Mouse (Mus musculus): ENCODE results near the gene Cdk5. TPM values are rescaled to one million over a fixed set of nuclear protein-coding genes. Genes with fewer than 3 reads are reported as not detected.

Gene Cdk5
- polyA plus RNA-seq, 1 experiment from 2014 or later: 54.5 TPM

DNA sequence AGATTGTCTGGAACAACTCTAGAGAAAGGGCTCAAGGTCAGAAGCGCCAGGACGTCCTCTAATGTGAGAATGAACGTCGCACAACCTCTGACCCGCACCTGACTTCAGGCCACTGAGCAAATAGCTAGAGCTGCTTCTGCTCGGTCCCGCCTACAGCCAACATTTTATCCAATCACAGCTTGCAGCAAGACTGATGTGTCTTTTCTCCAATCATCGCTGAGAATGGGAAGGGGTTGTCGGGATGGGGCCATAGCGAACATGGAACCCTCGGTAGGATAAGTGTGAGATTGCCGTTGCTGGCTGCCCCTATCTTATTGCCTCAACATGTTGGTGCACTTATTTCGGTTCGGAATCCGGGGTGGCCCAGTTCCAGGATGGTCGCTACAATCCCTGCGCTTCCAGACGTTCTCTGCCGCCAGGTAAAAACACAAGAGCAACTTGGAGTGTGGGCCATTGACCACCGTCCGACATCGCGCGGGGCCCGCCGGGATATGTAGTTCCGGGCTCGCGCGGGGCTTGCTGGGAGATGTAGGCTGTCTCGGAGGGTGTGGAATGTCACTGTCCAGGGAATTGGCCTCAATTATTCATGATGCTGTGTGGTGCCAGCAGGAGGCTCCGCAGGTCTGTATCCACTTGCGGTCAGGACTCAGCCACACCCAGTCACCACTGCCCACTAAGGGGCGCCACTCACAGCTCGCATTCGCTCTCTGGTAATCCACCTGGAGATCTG is 29.0 kb downstream of the Cdk5 start:
- no peaks in the 10 kb centered on the region for H3K9me3 ChIP-seq
- H3K27me3 ChIP-seq: no peaks in the 10 kb centered on the region
- peaks cover 6% of the 10 kb centered on the region for H3K4me1 ChIP-seq (replicated peaks)
- H3K9ac ChIP-seq (replicated peaks): peak overlapping the region; percentile 35; the same call in 1 of the 2 replicates
- peak overlapping the region; percentile 50 for H3K4me3 ChIP-seq (replicated peaks)
- H3K27ac ChIP-seq: peak overlapping the region; percentile 62; the same call in 1 of the 2 replicates
- peak; percentile 97 for ATAC-seq (ENCODE audit: insufficient number of reproducible peaks, insufficient read depth, low FRiP score, low TSS enrichment, low read depth)
- WGBS: 2% methylated on average over 36 of the region's 36 CpGs
- no peaks in the 10 kb centered on the region for H3K36me3 ChIP-seq
- peak overlapping the region; percentile 58 for H3K4me2 ChIP-seq

DNA sequence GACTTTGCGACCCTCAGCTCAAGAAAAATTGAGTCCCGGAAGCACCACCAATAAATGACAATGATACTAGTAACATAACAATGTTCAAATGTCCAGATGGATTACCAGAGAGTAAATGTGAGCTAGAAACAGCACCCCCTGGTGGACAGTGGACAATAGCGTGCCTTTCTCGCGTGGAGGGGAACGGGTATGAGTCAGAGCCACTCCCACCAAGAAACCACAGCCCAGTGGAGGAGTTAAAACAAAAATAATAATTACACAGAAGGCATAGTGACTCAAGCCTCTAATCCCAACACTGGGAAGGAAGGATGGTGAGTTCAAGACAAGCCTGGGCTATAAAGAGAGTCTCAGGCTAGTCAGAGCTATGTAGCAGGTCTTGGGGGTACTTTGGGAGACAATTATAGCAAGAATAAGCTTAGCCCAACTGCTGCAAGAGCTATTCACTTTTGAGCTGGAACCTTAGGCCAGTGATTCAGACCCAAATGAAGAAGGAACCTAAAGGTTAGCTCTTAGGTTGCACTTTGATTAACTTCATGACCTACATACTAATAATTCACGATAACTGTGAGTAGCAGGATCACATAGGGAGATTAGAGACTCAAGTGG is 29.8 kb downstream of the Cdk5 start, which contains the start of gene Abcb8:
Gene Abcb8 (plus strand): TSS at position 272 of the 606 bp plus-strand sequence.
- peaks cover 3% of the 10 kb centered on the region for H3K27me3 ChIP-seq
- H3K4me2 ChIP-seq: peak within 1 kb of the TSS; percentile 58
- peak within 1 kb of the TSS; percentile 62; the same call in 1 of the 2 replicates for H3K27ac ChIP-seq
- H3K36me3 ChIP-seq: no peaks in the 10 kb centered on the region
- H3K4me3 ChIP-seq (replicated peaks): peak within 1 kb of the TSS; percentile 50
- peaks cover 9% of the 10 kb centered on the region for H3K4me1 ChIP-seq (replicated peaks)
- no peak for ATAC-seq (ENCODE audit: insufficient number of reproducible peaks, insufficient read depth, low FRiP score, low TSS enrichment, low read depth)
- no peaks in the 10 kb centered on the region for H3K9me3 ChIP-seq
- 22% methylated on average over 7 of the region's 7 CpGs for WGBS
- peak within 1 kb of the TSS; percentile 35; the same call in 1 of the 2 replicates for H3K9ac ChIP-seq (replicated peaks)

DNA sequence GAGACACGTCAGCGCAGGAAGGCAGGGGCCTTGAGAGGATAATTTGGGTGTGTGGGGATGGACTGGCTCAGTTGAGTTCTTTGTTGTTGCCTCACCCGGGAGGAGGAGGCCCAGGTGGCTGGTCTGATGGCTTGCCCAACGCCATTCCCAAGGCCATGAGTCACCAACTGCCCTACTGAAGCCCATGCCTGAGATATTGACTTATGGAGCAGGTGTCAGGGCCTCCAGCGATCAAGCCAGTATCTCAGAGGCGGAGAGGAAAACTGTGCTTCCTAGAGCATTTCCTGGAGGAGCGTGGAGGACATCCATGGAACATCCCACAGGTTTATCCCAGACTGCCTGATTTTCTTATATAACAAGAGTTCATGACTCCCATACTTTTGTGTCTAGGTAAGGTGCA is 30.6 kb downstream of the Cdk5 start:
- H3K27ac ChIP-seq: no peak overlapping the region
- H3K4me3 ChIP-seq (replicated peaks): no peak overlapping the region
- no peaks in the 10 kb centered on the region for H3K36me3 ChIP-seq
- H3K27me3 ChIP-seq: peaks cover 10% of the 10 kb centered on the region
- H3K4me2 ChIP-seq: no peak overlapping the region
- peaks cover 15% of the 10 kb centered on the region for H3K4me1 ChIP-seq (replicated peaks)
- WGBS: 76% methylated on average over 7 of the region's 7 CpGs
- no peak for ATAC-seq (ENCODE audit: insufficient number of reproducible peaks, insufficient read depth, low FRiP score, low TSS enrichment, low read depth)
- H3K9ac ChIP-seq (replicated peaks): no peak overlapping the region
- H3K9me3 ChIP-seq: no peaks in the 10 kb centered on the region

DNA sequence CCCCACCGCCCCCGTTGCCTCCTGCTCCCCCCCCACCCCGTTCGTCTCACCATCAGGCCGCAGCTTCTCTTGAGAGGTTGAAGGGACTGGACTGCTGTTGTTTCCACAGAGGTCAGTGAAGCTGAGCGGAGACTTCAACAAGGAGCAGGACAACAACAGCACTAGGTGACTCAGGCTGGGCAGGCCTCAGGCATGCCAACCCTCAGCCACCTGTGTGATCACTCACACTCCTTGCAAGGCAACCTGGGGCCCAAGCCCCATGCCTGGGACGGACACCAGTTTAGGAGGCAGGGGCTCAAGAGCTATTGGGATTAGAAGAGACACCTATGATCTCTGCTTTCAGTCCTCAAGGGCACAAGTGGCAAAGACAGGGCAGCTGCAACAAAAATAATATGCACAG is 31.5 kb downstream of the Cdk5 start, which contains the start of gene Atg9b:
Gene Atg9b (minus strand): TSS at position 280 of the 400 bp plus-strand sequence.
- Histone ChIP-seq H3K27ac (no peak within 1 kb of the TSS), H3K4me2 (no peak within 1 kb of the TSS), H3K9me3 (no peaks in the 10 kb centered on the region), H3K27me3 (peaks cover 18% of the 10 kb centered on the region), H3K4me3 (replicated peaks) (no peak within 1 kb of the TSS), H3K36me3 (no peaks in the 10 kb centered on the region), H3K9ac (replicated peaks) (no peak within 1 kb of the TSS), H3K4me1 (replicated peaks) (peaks cover 23% of the 10 kb centered on the region)
- WGBS: 81% methylated on average over 7 of the region's 7 CpGs
- ATAC-seq (ENCODE audit: insufficient number of reproducible peaks, insufficient read depth, low FRiP score, low TSS enrichment, low read depth): no peak

DNA sequence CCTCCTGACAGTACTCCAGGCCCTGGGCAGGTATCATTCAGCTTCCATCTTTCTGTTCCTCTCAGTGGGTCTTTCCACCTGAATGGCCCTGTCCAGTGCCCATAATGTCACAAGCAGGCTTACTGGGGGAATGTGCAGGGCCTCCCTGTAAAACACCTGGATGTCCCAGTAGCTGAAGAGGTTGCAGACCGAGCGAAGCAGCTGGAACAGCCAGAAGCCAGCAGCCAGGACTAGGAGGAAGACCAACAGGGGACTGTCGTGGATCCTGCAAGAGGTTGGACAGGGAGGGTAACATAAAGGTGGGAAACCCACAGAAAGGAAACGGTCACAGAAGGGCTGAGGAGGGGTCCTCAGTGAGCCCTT is 33.7 kb downstream of the Cdk5 start:
- Histone ChIP-seq H3K27ac (no peak overlapping the region), H3K9ac (replicated peaks) (no peak overlapping the region), H3K9me3 (no peaks in the 10 kb centered on the region), H3K4me3 (replicated peaks) (no peak overlapping the region), H3K4me1 (replicated peaks) (peaks cover 23% of the 10 kb centered on the region), H3K36me3 (no peaks in the 10 kb centered on the region), H3K27me3 (peaks cover 40% of the 10 kb centered on the region), H3K4me2 (no peak overlapping the region)
- WGBS: 62% methylated on average over 4 of the region's 4 CpGs
- ATAC-seq (ENCODE audit: insufficient number of reproducible peaks, insufficient read depth, low FRiP score, low TSS enrichment, low read depth): no peak

DNA sequence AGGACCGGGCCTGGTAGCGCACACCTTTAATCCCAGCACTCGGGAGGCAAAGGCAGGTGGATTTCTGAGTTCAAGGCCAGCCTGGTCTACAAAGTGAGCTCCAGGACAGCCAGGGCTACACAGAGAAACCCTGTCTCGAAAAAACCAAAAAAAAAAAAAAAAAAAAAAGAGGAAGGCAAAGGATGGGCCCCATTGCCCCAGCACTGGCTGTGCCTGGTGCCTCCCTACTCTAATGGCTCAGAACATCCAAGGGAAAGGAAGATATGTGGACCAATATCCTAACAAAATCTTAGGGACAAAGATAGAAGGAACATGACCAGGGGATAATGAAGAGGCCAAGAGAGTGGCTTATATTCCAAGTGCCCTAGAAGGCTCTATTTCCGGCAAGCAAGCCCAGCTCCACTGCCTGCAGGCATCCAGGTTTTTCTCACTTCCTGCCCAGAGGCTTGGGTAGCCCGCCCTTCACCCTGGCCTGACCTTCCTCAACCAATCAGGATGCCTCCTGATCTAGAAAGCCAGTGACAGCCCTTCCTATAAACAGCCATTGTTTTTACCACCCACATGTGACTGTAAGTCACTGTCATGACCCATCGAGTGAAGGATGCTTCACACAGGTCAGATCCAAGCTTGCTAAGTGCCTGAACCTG is 34.2 kb downstream of the Cdk5 start:
- peaks cover 23% of the 10 kb centered on the region for H3K4me1 ChIP-seq (replicated peaks)
- no peak overlapping the region for H3K27ac ChIP-seq
- peak overlapping the region; percentile 96; the same call in 1 of the 2 replicates for H3K4me2 ChIP-seq
- no peak overlapping the region for H3K4me3 ChIP-seq (replicated peaks)
- 45% methylated on average over 7 of the region's 7 CpGs for WGBS
- ATAC-seq (ENCODE audit: insufficient number of reproducible peaks, insufficient read depth, low FRiP score, low TSS enrichment, low read depth): no peak
- H3K36me3 ChIP-seq: no peaks in the 10 kb centered on the region
- peaks cover 44% of the 10 kb centered on the region for H3K27me3 ChIP-seq
- H3K9ac ChIP-seq (replicated peaks): no peak overlapping the region
- no peaks in the 10 kb centered on the region for H3K9me3 ChIP-seq

DNA sequence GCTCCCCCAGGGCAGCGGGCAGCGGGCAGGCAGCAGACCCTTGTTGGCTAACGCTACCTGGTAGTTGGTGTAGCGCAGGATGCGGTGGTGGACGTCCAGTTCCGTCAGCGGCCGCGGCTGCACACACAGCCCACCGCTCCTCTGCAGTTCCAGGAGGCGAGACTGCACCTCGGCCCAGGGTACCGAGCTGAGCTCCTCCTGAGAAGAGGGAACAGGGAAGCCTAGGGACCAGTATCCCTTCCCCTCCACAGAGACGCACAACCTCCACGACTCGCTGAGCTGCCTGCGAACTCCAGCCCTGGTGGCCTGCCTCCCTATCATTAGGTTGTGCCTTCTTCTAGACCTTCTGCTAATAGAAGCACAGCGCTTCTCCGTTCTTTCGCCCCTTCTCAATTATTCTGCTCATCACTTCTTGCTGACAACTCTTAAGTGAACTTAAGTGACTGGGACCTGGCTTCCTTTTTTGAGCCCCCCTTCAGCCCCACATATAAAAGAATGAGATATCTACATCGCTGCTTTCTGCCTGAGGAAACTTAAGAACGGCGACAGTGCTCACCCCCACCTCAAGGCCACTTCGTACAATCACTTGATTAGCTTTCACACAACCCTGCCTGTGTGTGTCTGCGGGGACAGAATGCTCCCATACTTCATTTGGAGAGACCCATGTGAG is 34.9 kb downstream of the Cdk5 start:
- peaks cover 26% of the 10 kb centered on the region for H3K4me1 ChIP-seq (replicated peaks)
- peak overlapping the region; percentile 67 for H3K9ac ChIP-seq (replicated peaks)
- 24% methylated on average over 26 of the region's 26 CpGs for WGBS
- peaks cover 44% of the 10 kb centered on the region for H3K27me3 ChIP-seq
- H3K4me2 ChIP-seq: peak overlapping the region; percentile 96
- no peaks in the 10 kb centered on the region for H3K9me3 ChIP-seq
- ATAC-seq (ENCODE audit: insufficient number of reproducible peaks, insufficient read depth, low FRiP score, low TSS enrichment, low read depth): no peak
- no peaks in the 10 kb centered on the region for H3K36me3 ChIP-seq
- peak overlapping the region; percentile 50 for H3K4me3 ChIP-seq (replicated peaks)
- H3K27ac ChIP-seq: peak overlapping the region; percentile 29; the same call in 1 of the 2 replicates

DNA sequence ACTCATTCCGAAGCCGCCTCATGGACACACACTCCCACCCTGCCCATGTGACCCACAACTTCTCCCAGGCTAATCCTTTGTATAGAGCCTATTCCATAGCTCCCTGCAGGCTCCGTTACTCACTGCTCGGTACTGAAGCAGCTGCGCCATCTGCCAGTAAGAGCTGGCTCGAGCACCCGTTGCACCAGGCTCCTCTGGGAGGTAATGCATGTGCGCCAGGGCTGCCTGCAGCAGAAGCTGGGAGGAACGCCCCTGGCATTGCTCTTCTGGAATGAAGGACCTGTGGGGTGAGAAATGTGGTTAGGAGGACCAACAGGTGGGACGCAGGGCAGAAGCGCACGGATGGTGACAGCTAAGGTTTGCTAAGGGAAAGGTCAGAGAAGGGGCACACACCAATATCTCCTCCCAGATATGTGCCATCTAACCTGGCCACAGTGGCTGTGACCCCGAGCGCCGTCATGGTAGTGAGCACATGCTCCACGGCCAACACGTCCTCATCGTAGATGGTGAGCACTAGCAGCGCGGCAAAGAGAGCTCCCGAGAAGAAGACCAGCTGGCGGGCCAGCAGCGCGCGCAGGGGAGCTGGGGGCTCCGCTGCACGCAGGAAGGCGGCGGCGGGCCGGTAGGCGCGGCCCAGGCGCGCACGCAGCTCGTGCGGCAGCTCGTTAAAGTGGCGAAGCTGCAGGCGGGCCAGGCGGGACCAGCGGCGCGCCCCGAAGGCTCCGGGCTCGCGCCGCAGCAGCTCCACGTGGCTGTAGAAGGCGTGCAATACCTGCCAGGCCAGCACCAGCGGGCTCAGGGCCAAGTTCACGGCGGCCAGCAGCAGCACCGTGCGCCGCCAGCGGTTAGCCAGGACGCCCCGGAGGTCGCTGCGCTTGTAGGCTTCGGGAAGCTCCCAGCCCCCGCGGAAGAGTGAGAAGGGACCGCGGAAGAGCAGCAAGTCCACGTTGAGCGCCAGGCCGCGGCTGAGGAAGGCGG is 35.8 kb downstream of the Cdk5 start:
- Histone ChIP-seq H3K27ac (peak overlapping the region; percentile 29; the same call in 1 of the 2 replicates), H3K36me3 (no peaks in the 10 kb centered on the region), H3K27me3 (peaks cover 44% of the 10 kb centered on the region), H3K4me1 (replicated peaks) (peaks cover 31% of the 10 kb centered on the region), H3K4me2 (peak overlapping the region; percentile 96), H3K9ac (replicated peaks) (peak overlapping the region; percentile 67), H3K9me3 (no peaks in the 10 kb centered on the region), H3K4me3 (replicated peaks) (peak overlapping the region; percentile 50)
- under 1% methylated on average over 73 of the region's 73 CpGs for WGBS
- peak; percentile 16; the same call in 1 of the 2 replicates for ATAC-seq (ENCODE audit: insufficient number of reproducible peaks, insufficient read depth, low FRiP score, low TSS enrichment, low read depth)

DNA sequence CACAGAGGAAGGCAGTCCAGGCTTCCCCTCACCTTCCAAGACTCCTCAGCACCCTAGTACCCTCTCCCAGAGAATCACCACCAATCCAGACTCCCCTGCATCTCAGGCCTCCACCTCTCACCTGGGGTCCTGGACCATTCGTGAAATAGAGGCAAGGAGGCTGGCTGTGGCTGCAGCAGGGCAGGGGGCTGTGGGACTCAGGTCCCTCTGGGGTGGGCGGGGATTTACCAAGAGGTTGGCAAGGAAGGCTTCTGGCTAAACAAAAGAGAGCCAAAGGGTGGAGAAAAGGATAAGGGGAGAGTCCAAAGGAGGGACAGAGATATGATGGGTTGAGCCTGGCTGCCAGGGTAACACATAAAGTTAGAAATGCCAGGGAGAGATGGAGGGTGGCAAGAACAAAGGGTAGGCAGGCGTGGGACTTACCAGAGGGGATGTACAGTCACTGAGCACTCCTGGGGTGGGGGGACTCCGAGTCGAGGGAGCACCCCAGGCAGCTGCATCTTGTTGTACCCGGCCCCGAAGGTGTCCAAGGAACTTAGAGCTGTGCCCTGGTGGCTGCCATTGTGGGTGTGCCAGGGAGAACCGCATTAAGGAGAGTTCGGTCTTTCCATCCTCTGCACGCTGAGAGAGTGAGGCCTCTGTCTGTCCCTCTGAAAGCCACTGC is 37.3 kb downstream of the Cdk5 start:
- ATAC-seq (ENCODE audit: insufficient number of reproducible peaks, insufficient read depth, low FRiP score, low TSS enrichment, low read depth): no peak
- Histone ChIP-seq H3K9me3 (no peaks in the 10 kb centered on the region), H3K27me3 (peaks cover 44% of the 10 kb centered on the region), H3K27ac (no peak overlapping the region), H3K9ac (replicated peaks) (no peak overlapping the region), H3K4me2 (no peak overlapping the region), H3K4me3 (replicated peaks) (no peak overlapping the region), H3K36me3 (no peaks in the 10 kb centered on the region), H3K4me1 (replicated peaks) (peaks cover 31% of the 10 kb centered on the region)
- 79% methylated on average over 10 of the region's 10 CpGs for WGBS

DNA sequence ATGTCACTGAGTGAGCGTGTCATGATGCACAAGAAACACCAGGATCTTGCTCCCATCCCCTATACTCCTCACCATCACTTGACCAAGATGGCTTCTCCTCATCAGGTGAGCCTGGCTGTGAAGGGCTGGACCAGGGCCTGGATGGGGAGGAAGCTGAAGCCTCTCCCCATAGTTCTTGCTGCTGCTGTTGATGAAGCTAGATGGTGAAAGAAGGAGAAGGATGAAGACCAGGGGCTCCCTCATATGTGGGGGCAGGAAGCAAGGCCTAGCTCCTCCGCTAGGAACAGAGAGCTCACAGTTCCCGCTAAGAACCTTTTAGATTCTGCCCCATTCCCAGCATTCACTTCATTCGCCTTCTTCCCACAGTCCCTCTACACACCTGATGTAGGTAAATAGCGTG is 38.0 kb downstream of the Cdk5 start:
- H3K9ac ChIP-seq (replicated peaks): no peak overlapping the region
- H3K4me1 ChIP-seq (replicated peaks): peaks cover 31% of the 10 kb centered on the region
- WGBS: 84% methylated on average over 5 of the region's 5 CpGs

More for the DNA sequence above, 38.0 kb downstream of the Cdk5 start:
- no peak overlapping the region for H3K4me3 ChIP-seq (replicated peaks)
- ATAC-seq (ENCODE audit: insufficient number of reproducible peaks, insufficient read depth, low FRiP score, low TSS enrichment, low read depth): no peak
- H3K27me3 ChIP-seq: peaks cover 44% of the 10 kb centered on the region
- H3K9me3 ChIP-seq: no peaks in the 10 kb centered on the region
- H3K36me3 ChIP-seq: no peaks in the 10 kb centered on the region
- H3K4me2 ChIP-seq: no peak overlapping the region
- no peak overlapping the region for H3K27ac ChIP-seq
